Comparison of ENCODE assay signal across 9 mouse cellular contexts in genomic region chr2:84827283-84827920, GRCm38 (mm10). TPM values are rescaled to one million over a fixed set of nuclear protein-coding genes. Genes with fewer than 3 reads are reported as not detected.
DNase-seq lines count a peak whose midpoint lies in the region; ATAC-seq and TF ChIP-seq lines count a peak whose summit lies in the region.
"Had no signal": no experiment of that assay in that cellular context is flagged by ENCODE, and none has a peak within 500 bp of the region (broad histone marks: within the 10 kb centered on the region; RNA-seq: fewer than 3 reads in every experiment).

No protein-coding gene starts in this region.

- peaks cover 0 to 11% of the 10 kb centered on the region in 2 experiments; a peak in 2 of 4 replicates for H3K36me3 ChIP-seq in MEL (ENCODE audit: control insufficient read depth in 1 of 2, insufficient read depth in 2 of 2, low read length in 2 of 2)
- H3K36me3 ChIP-seq in hindbrain, embryonic 11.5 days (ENCODE audit: control insufficient read depth, insufficient read depth, low read length) = no peaks in the 10 kb centered on the region
- H3K36me3 ChIP-seq in spleen, adult 2 months (ENCODE audit: control insufficient read depth, insufficient read depth, low read length) = no peaks in the 10 kb centered on the region; the same call in 1 of the 2 replicates

- no peak for TF ChIP-seq RAD21 in MEL (IDR thresholded peaks at IDR 0.05; ENCODE audit: low read depth, low read length)

- DNase-seq in adrenal gland, adult (ENCODE audit: inconsistent age in 2 of 2, low spot score in 1 of 2) = peak; percentile 37 to 72
- DNase-seq in adrenal gland, adult 8-10 months = no peak
- peak; percentile 78 for DNase-seq in MEL (ENCODE audit: low read depth, low spot score)
- DNase-seq in embryo, embryonic 9.5 days (ENCODE audit: extremely low spot score) = peak; percentile 25
- DNase-seq in hindbrain, embryonic 11.5 days (ENCODE audit: low spot score) = no peak
- DNase-seq in liver = peak; percentile 91
- no peak for DNase-seq in spleen, adult 2 months (ENCODE audit: low read depth in 1 of 2, low spot score in 2 of 2)
- no peak for DNase-seq in left cerebral cortex, adult 9 months (ENCODE audit: low spot score in 2 of 2)

- no peak for TF ChIP-seq EP300 in MEL (IDR thresholded peaks at IDR 0.05; ENCODE audit: low read depth in 1 of 2, low read length in 2 of 2)

- peak overlapping the region; percentile 96 for H3K9ac ChIP-seq in MEL (ENCODE audit: control insufficient read depth, low read depth, low read length, poor library complexity, severe bottlenecking)
- peak overlapping the region; percentile 69 for H3K9ac ChIP-seq in hindbrain, embryonic 11.5 days (ENCODE audit: low read depth, low read length)

- H3K27ac ChIP-seq in MEL (ENCODE audit: control insufficient read depth, low read depth, low read length) = peak overlapping the region; percentile 78
- no peak overlapping the region for H3K27ac ChIP-seq in hindbrain, embryonic 11.5 days (ENCODE audit: low read depth, low read length)
- no peak overlapping the region; the same call in 1 of the 2 replicates for H3K27ac ChIP-seq in spleen, adult 2 months (ENCODE audit: insufficient read depth, low read length)

- no peaks in the 10 kb centered on the region for H3K9me3 ChIP-seq in MEL (replicated peaks; ENCODE audit: insufficient read depth, low read length)
- H3K9me3 ChIP-seq in hindbrain, embryonic 11.5 days (ENCODE audit: control insufficient read depth, low read length) = no peaks in the 10 kb centered on the region

- peaks cover 0 to 22% of the 10 kb centered on the region in 2 experiments; a peak in 2 of 4 replicates for H3K4me1 ChIP-seq in MEL (ENCODE audit: control insufficient read depth in 1 of 2, insufficient read depth in 2 of 2, low read length in 2 of 2)
- peaks cover 4% of the 10 kb centered on the region for H3K4me1 ChIP-seq in hindbrain, embryonic 11.5 days (replicated peaks; ENCODE audit: control insufficient read depth, insufficient read depth, low read length)
- H3K4me1 ChIP-seq in spleen, adult 2 months (ENCODE audit: control insufficient read depth, insufficient read depth, insufficient read length) = peaks cover 5% of the 10 kb centered on the region; the same call in 1 of the 2 replicates

- TF ChIP-seq CTCF in MEL (IDR thresholded peaks at IDR 0.05 in 2 of 3, conservative IDR thresholded peaks at IDR 0.05 in 1 of 3; ENCODE audit: control insufficient read depth in 1 of 3, insufficient read depth in 1 of 3, low read depth in 2 of 3, low read length in 3 of 3, poor library complexity in 1 of 3, severe bottlenecking in 1 of 3) = no peak
- no peak for TF ChIP-seq CTCF in spleen, adult 2 months (IDR thresholded peaks at IDR 0.05; ENCODE audit: extremely low read depth, insufficient read depth, insufficient read length, insufficient replicate concordance)

- WGBS in hindbrain, embryonic 11.5 days = 1% methylated on average over 29 of the region's 29 CpGs
- WGBS in spleen, adult 2 months = 2% methylated on average over 29 of the region's 29 CpGs

- H3K27me3 ChIP-seq in MEL (ENCODE audit: control insufficient read depth in 1 of 2, insufficient read depth in 2 of 2, low read length in 2 of 2) = no peaks in the 10 kb centered on the region
- no peaks in the 10 kb centered on the region for H3K27me3 ChIP-seq in hindbrain, embryonic 11.5 days (ENCODE audit: control insufficient read depth, insufficient read depth, low read length)
- H3K27me3 ChIP-seq in spleen, adult 2 months (ENCODE audit: control insufficient read depth, insufficient read depth, low read length) = no peaks in the 10 kb centered on the region; the same call in 1 of the 2 replicates

- ATAC-seq in hindbrain, embryonic 11.5 days (ENCODE audit: low FRiP score) = no peak; the same call in 1 of the 2 replicates

- peak overlapping the region; percentile 74 to 99 for H3K4me3 ChIP-seq in MEL (ENCODE audit: control insufficient read depth in 1 of 2, insufficient read depth in 1 of 2, low read depth in 2 of 2, low read length in 2 of 2)
- peak overlapping the region; percentile 86 for H3K4me3 ChIP-seq in hindbrain, embryonic 11.5 days (ENCODE audit: low read depth, low read length)
- peak overlapping the region; percentile 96 for H3K4me3 ChIP-seq in spleen, adult 2 months (ENCODE audit: extremely low read depth, insufficient read depth, insufficient read length)

- peak in 1 of 2 experiments; percentile 39; a peak in 2 of 4 replicates for TF ChIP-seq POLR2A in MEL (IDR thresholded peaks at IDR 0.05; ENCODE audit: control insufficient read depth in 1 of 2, insufficient read depth in 1 of 2, low read depth in 1 of 2, low read length in 2 of 2, poor library complexity in 1 of 2)
- TF ChIP-seq POLR2A in spleen, adult 2 months (IDR thresholded peaks at IDR 0.05; ENCODE audit: low read depth, low read length) = no peak

- H3K4me2 ChIP-seq in hindbrain, embryonic 11.5 days (replicated peaks; ENCODE audit: low read depth, low read length) = peak overlapping the region; percentile 93

- peaks cover 16% of the 10 kb centered on the region for H3K79me2 ChIP-seq in MEL (ENCODE audit: control insufficient read depth, insufficient read depth, low read length, poor library complexity)

TF ChIP-seq in MEL, 35 proteins besides CTCF, POLR2A, EP300 and RAD21:
- TF ChIP-seq GABPA (IDR thresholded peaks at IDR 0.05; ENCODE audit: low read depth, low read length) (no peak), GATA1 (IDR thresholded peaks at IDR 0.05; ENCODE audit: low read depth, low read length) (0 out of 2 replicates have a peak, but pooled peaks have one; percentile 5), NELFE (IDR thresholded peaks at IDR 0.05; ENCODE audit: low read depth, low read length) (peak; percentile 57), TBP (IDR thresholded peaks at IDR 0.05; ENCODE audit: low read depth, low read length) (peak; percentile 60), MAZ (IDR thresholded peaks at IDR 0.05; ENCODE audit: low read depth, low read length) (peak; percentile 34; the same call in 1 of the 2 replicates)

RNA-seq across cellular contexts. Expression of gene Timm10, which starts 0.6 kb away (rescaled TPM):
- total RNA-seq in adrenal gland, adult 8-10 months (2022) = 10 to 100 TPM; 28.2 to 43.5 (median 39.5) TPM
- total RNA-seq in MEL (2012; rRNA removed) = 165 and 193 TPM in 2 replicates
- polyA plus RNA-seq in MEL (2012; ENCODE audit: insufficient read depth in 1 of 2, insufficient read length in 2 of 2, low read depth in 1 of 2, low replicate concordance in 2 of 2, missing spikeins in 1 of 2) = 100 to 1,000 TPM in 1 of 2 experiments, not detected in 1; 129 TPM
- 43.1 and 44.2 TPM in 2 replicates for polyA plus RNA-seq in hindbrain, embryonic 11.5 days (2014; fragmentation: Nextera tagmentation; extraction: Ambion mirVana)
- polyA plus RNA-seq in spleen, adult 2 months (2012; rRNA removed) = 19.0 and 24.4 TPM in 2 replicates

RNA-seq across cellular contexts. Expression of gene Smtnl1, which starts 5.0 kb away (rescaled TPM):
- total RNA-seq in adrenal gland, adult 8-10 months (2022) = not detected
- total RNA-seq in MEL (2012; rRNA removed) = not detected in 2 replicates
- polyA plus RNA-seq in MEL (2012; ENCODE audit: insufficient read depth in 1 of 2, insufficient read length in 2 of 2, low read depth in 1 of 2, low replicate concordance in 2 of 2, missing spikeins in 1 of 2) = not detected
- polyA plus RNA-seq in hindbrain, embryonic 11.5 days (2014; fragmentation: Nextera tagmentation; extraction: Ambion mirVana) = not detected in 2 replicates
- 0.04 TPM in 1 of 2 replicates, not detected in the other for polyA plus RNA-seq in spleen, adult 2 months (2012; rRNA removed)
- total RNA-seq: neutrophil, adult 5-6 weeks had no signal

RNA-seq across cellular contexts. Expression of gene Slc43a1, which starts 11.2 kb away (rescaled TPM):
- 1 to 10 TPM; 3.0 to 7.5 (median 5.5) TPM for total RNA-seq in adrenal gland, adult 8-10 months (2022)
- 93.3 and 131 TPM in 2 replicates for total RNA-seq in MEL (2012; rRNA removed)
- 100 to 1,000 TPM in 1 of 2 experiments, 10 to 100 TPM in 1; 69.8 to 108 TPM for polyA plus RNA-seq in MEL (2012; ENCODE audit: insufficient read depth in 1 of 2, insufficient read length in 2 of 2, low read depth in 1 of 2, low replicate concordance in 2 of 2, missing spikeins in 1 of 2)
- polyA plus RNA-seq in hindbrain, embryonic 11.5 days (2014; fragmentation: Nextera tagmentation; extraction: Ambion mirVana) = 14.5 and 19.6 TPM in 2 replicates
- 59.6 and 70.0 TPM in 2 replicates for polyA plus RNA-seq in spleen, adult 2 months (2012; rRNA removed)

RNA-seq across cellular contexts. Expression of gene Ube2l6, which starts 28.8 kb away (rescaled TPM):
- total RNA-seq in adrenal gland, adult 8-10 months (2022) = 10 to 100 TPM; 13.3 to 20.7 (median 15.2) TPM
- 8.8 and 17.5 TPM in 2 replicates for total RNA-seq in MEL (2012; rRNA removed)
- polyA plus RNA-seq in MEL (2012; ENCODE audit: insufficient read depth in 1 of 2, insufficient read length in 2 of 2, low read depth in 1 of 2, low replicate concordance in 2 of 2, missing spikeins in 1 of 2) = 10 to 100 TPM in 1 of 2 experiments, not detected in 1; 37.0 TPM
- polyA plus RNA-seq in hindbrain, embryonic 11.5 days (2014; fragmentation: Nextera tagmentation; extraction: Ambion mirVana) = 39.7 and 42.1 TPM in 2 replicates
- 125 and 250 TPM in 2 replicates for polyA plus RNA-seq in spleen, adult 2 months (2012; rRNA removed)

RNA-seq across cellular contexts. Expression of gene Serping1, which starts 52.2 kb away (rescaled TPM):
- 100 to 1,000 TPM in 1 of 4 experiments, 10 to 100 TPM in 3; 80.5 to 116 (median 91.7) TPM for total RNA-seq in adrenal gland, adult 8-10 months (2022)
- total RNA-seq in MEL (2012; rRNA removed) = not detected in 2 replicates
- not detected for polyA plus RNA-seq in MEL (2012; ENCODE audit: insufficient read depth in 1 of 2, insufficient read length in 2 of 2, low read depth in 1 of 2, low replicate concordance in 2 of 2, missing spikeins in 1 of 2)
- polyA plus RNA-seq in hindbrain, embryonic 11.5 days (2014; fragmentation: Nextera tagmentation; extraction: Ambion mirVana) = 38.0 and 46.1 TPM in 2 replicates
- polyA plus RNA-seq in spleen, adult 2 months (2012; rRNA removed) = 135 and 186 TPM in 2 replicates
- total RNA-seq: neutrophil, adult 5-6 weeks had no signal

Comparison
In these comparisons a context has a peak if more than half of its experiments do, and no peak if none do; other contexts are left out.
1. DNase-seq: peak in adrenal gland, adult (2 of 2), MEL (single experiment), embryo, embryonic 9.5 days (single experiment) and liver (single experiment); none in adrenal gland, adult 8-10 months (single experiment), hindbrain, embryonic 11.5 days (single experiment), spleen, adult 2 months (0 of 2) and left cerebral cortex, adult 9 months (0 of 2).
2. Peak in every context shown above with its lines, with median percentiles within 50 percentile points of each other: H3K4me3 ChIP-seq.